Mouse (Mus musculus) left cerebral cortex, postnatal 36 days (tissue): ENCODE data around the gene Pdgfc. TPM values are rescaled to one million over a fixed set of nuclear protein-coding genes. Genes with fewer than 3 reads are reported as not detected.
"Not testable (repeated sequence)": the region's sequence is repeated elsewhere in the genome, so short reads cannot be mapped to it uniquely, and the experiment has no call there.

Source experiments
- DNase-seq, 2 experiments: peaks; one replicate each; pipeline ENCODE4 v3.0.0; 2021 to 2022; ENCODE audit warnings: low spot score in 2 of 2, mixed read lengths in 1 of 2
- intact Hi-C: fragments of 180-260 bp; cut with DNase I; formaldehyde crosslinking; loops from one replicate; pipeline ENCODE4 v1.15.1; 2025
- total RNA-seq, 2 experiments: library from RNA; stranded (reverse); gene quantifications; 2 replicates each; pipeline ENCODE4 v1.2.3; 2021

Pdgfc gene
- total RNA-seq, 2 experiments from 2014 or later, result 7.3 to 9.6 TPM

GRCm38 (mm10) chr3:81136985-81137384 lies 100.8 kb downstream of the Pdgfc start:
- intact Hi-C loops, result no loop called here
- DNase-seq, result no peak

DNA sequence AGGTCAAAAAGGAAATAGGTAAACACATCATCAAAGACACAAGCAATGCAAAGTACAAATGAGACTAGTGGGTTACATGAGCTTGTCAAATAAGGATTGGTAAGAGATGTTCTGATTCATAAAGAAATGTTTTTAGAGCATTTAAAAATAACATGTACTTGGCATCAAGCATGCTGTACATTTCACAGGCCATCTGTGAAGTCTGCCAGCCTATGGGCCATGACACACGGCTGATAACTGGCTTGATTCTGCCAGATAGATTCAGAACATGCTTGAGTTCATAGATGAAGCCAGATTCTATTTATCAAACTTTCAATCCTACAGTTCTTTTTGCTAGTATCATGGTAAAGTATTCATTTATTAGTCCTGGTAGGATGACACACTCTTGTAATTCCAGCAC lies 101.8 kb downstream of the Pdgfc start:
- DNase-seq, intact Hi-C loops: not testable (repeated sequence)

DNA sequence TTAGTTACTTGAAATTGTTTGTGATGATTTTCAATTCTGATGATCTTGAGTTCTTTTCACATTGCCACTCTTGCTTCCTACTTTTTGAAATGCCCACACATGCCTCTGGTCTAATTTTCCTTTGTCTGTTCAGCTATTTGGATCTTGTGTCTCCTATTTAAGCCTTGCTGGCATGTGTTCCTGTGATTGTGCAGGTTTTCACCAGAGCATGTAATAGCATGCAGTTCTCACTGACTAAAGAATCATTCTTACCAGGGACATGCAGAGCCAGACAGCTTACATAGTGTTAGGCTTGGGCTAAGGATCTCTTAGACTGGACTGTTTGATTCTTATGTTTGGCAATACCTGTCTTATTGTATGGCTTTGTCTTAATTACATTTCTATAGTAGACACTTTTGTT lies 107.5 kb downstream of the Pdgfc start:
- DNase-seq, result no peak

DNA sequence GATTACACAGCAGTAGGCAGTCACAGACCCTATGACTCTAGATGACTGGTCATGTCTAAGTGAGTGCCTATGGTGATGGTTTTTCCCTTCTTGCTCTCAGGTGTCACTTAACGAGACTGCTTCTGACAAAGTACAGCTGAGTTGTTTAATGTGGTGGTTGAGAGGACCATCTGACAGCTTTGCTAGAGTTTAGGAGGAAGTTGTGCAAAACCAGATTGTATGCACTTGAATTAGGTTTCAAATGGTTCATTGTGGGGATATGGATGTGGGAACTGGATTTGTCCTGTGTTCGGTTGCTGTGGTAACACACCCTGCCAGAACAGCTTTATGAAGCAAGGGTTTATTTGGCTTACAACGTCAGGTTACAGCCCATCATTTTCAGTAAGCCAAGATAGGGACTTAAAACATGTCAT lies 112.9 kb downstream of the Pdgfc start:
- intact Hi-C loops, result no loop called here
- DNase-seq, result no peak

More for the DNA sequence above, 107.5 kb downstream of the Pdgfc start:
- intact Hi-C loops, result no loop called here

- DNase-seq, result no peak
- intact Hi-C loops, result no loop called here
Observed at GRCm38 (mm10) chr3:81150228-81150627, 114.0 kb downstream of the Pdgfc start.

DNA sequence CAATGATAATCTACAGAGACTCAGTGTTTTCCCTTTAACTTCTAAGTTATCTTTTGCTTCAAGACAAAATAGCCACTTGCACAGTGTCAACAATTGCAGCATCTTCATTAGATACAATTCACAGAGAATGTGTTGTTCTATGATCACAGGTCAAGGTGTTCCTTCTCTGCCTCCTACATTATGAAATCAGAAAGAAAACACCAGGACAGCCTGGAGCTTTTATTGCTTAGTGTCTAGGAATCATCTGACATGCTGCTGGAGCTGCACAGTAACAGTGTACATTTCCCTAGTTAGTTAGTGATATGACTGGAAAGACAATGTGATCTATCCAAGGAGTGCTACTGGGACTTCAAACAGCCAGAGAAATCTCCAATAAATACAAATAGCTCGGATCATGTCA lies 118.2 kb downstream of the Pdgfc start:
- intact Hi-C loops, result no loop called here
- no peak for DNase-seq

GRCm38 (mm10) chr3:81160457-81161165 lies 124.4 kb downstream of the Pdgfc start:
- intact Hi-C loops, result no loop called here
- no peak for DNase-seq

DNA sequence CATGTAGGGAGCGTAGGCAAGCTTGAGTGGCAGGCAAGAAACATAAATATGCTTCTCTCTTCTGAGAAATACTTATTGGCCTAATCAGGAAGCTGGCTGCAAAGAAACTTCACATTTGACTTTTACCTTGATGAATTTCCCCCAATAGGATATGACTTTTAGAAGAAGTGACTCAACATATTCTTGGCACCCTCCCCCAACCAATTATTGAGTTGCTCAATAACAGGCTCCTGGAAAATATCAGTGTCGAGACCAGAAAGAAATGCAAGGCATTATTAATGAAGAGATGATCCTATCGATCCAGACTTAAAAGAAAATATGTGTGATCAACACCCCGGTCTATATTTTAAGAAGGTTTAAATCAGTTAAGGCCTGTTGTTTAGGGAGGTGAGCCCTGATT lies 125.9 kb downstream of the Pdgfc start:
- no peak for DNase-seq
- intact Hi-C loops, result no loop called here

DNA sequence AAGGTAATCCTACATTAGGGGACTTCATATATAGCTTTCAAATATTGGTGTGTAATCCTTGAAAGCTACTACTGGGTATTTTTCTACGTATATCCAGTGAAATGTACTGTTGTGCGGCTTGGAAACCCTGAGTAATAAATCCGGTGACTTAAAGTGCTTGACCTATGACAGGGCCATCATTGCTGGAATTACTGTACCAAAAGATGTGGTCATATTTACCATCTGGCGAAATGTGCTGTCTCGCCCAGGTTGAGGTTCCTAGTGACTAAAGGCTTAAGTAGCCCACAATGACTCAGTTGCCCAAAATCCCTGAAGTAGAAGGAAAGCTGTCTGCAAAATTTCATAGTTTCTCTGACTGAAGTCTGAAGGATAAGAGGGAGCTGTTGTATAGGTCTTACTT lies 127.9 kb downstream of the Pdgfc start:
- intact Hi-C loops, result no loop called here
- no peak for DNase-seq

DNA sequence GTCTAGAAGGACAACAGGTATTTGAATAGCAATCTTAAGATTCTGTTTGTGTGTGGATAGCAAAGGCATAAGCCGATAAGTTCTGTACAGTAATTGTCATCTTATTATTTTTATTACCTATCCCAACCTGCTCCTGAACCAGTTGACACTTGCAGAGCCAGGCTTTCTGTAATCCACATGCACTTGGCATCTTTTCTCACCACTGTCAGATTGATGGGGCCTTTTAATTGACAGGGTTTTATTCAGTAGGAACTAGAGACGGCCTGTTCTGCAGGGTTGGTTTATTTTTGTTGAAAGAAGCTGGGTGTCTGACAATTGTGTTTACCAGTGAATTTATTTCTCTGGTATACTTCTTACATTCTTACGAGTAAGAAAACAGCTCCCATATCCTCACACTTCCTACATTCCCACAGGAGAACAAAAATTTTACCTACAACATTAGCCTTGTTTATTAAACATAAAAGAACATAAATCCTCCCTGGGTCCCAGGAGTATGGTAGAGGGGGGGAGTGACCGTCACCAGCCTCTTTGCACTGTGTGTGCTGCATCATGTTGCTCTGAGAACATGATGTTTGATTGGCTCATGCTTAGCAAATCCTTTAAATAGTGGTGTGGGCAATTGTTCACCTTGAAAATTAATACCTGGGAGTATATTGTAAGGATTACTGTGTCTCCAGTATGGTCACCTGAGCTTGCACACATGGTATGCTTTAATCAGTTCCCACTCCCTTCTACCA lies 134.0 kb downstream of the Pdgfc start:
- intact Hi-C loops, result no loop called here
- no peak for DNase-seq

DNA sequence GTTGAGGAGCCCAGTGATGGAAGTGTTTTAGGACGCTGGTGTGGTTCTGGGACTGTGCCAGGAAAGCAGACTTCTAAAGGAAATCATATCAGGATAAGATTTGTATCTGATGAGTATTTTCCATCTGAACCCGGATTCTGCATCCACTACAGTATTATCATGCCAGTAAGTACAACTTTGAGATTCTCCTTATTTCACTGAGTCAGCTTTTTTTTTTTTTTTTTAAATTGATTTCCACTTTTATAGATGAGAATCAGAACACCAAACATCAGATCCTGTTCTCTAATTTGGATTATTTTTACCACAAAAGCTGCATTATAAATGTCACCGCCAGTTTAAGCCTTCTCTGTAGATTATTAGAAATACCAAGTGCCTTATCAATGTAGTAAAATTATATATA lies 138.6 kb downstream of the Pdgfc start:
- intact Hi-C loops, result no loop called here
- DNase-seq, result no peak

GRCm38 (mm10) chr3:81181319-81182013 lies 145.2 kb downstream of the Pdgfc start:
- no peak for DNase-seq
- intact Hi-C loops, result no loop called here

DNA sequence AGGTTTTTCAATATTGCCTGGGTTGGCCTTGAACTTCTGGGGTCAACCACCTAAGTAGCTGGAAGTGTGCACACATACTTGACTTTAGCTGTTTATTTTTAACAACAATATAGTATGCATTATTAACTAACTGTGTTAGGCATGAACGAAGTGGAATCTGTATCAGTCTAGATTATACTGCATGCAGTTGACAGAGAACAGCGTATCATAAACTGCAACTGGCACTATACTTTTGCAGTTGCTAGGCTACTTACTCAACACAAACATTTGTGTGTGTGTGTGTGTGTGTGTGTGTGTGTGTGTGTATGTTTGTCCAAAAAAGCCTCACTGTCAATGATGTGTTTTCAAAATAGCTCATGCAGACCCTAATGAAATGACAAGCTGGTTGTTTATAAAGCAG lies 160.7 kb downstream of the Pdgfc start:
- no peak for DNase-seq
- intact Hi-C loops, result no loop called here

- intact Hi-C loops, result no loop called here
- no peak for DNase-seq
Observed at GRCm38 (mm10) chr3:81197644-81198043, 161.4 kb downstream of the Pdgfc start.

GRCm38 (mm10) chr3:81200647-81201046 lies 164.4 kb downstream of the Pdgfc start:
- DNase-seq, result no peak
- intact Hi-C loops, result no loop called here

GRCm38 (mm10) chr3:81205201-81205600 lies 169.0 kb downstream of the Pdgfc start:
- intact Hi-C loops, result no loop called here
- no peak for DNase-seq

- no peak for DNase-seq
- intact Hi-C loops, result no loop called here
Observed at GRCm38 (mm10) chr3:81208246-81208645, 172.0 kb downstream of the Pdgfc start.

DNA sequence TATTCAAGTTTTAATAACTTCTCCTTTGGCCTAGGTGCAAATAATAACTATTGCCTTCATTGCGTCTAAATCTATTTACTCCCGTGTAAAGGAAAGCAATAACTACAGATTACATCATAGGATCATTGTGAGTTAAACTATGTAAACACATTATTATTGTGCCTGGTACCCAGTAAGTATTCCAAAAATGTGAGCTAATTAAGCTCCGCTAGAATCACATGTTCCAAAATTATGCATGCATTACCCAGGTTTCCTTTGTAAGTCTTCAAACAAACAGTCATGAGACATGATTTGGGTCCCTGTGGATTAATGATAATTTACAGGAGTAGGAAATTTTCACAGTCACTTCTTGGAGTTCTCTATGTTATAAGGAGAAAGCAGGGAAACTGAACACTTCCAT lies 174.9 kb downstream of the Pdgfc start:
- intact Hi-C loops, result no loop called here
- DNase-seq, result no peak

- intact Hi-C loops, result no loop called here
Observed at GRCm38 (mm10) chr3:81211666-81212065, 175.4 kb downstream of the Pdgfc start.

GRCm38 (mm10) chr3:81215547-81216118 lies 179.4 kb downstream of the Pdgfc start:
- no peak for DNase-seq
- intact Hi-C loops, result no loop called here

More at GRCm38 (mm10) chr3:81211666-81212065, 175.4 kb downstream of the Pdgfc start:
- DNase-seq, result no peak
